In genomic region chr12:4906951-4907906, GRCm38 (mm10) we compare ENCODE assay signal across 8 mouse cellular contexts. TPM values are rescaled to one million over a fixed set of nuclear protein-coding genes. Genes with fewer than 3 reads are reported as not detected.
A peak's percentile ranks its signal among the peaks of the same experiment; 100 is the strongest.
DNase-seq lines count a peak whose midpoint lies in the region; ATAC-seq and TF ChIP-seq lines count a peak whose summit lies in the region.

Gene Ubxn2a, minus strand, starts transcription at chr12:4907705.

- H3K4me2 ChIP-seq in heart, embryonic 14.5 days (ENCODE audit: low read length) = peak within 1 kb of the TSS; percentile 90
- H3K4me2 ChIP-seq in liver, embryonic 13.5 days = peak within 1 kb of the TSS; percentile 82
- peak within 1 kb of the TSS; percentile 81 for H3K4me2 ChIP-seq in neural tube, embryonic 11.5 days (ENCODE audit: low read depth)
- peak within 1 kb of the TSS; percentile 91 for H3K4me2 ChIP-seq in stomach, postnatal 0 days (replicated peaks; ENCODE audit: low read depth)

- under 1% methylated on average over 121 of the region's 125 CpGs for WGBS in heart, embryonic 14.5 days
- under 1% methylated on average over 121 of the region's 125 CpGs for WGBS in liver, embryonic 13.5 days (ENCODE audit: insufficient replicate concordance)
- WGBS in neural tube, embryonic 11.5 days = under 1% methylated on average over 87 of the region's 125 CpGs
- 1% methylated on average over 110 of the region's 125 CpGs for WGBS in stomach, postnatal 0 days

- peak within 1 kb of the TSS; percentile 89 for H3K9ac ChIP-seq in heart, embryonic 14.5 days (ENCODE audit: low read length)
- H3K9ac ChIP-seq in liver, embryonic 13.5 days = peak within 1 kb of the TSS; percentile 97
- H3K9ac ChIP-seq in neural tube, embryonic 11.5 days (ENCODE audit: low read length) = peak within 1 kb of the TSS; percentile 81
- H3K9ac ChIP-seq in stomach, postnatal 0 days (ENCODE audit: low read length) = peak within 1 kb of the TSS; percentile 89

- no peaks in the 10 kb centered on the region for H3K9me3 ChIP-seq in heart, embryonic 14.5 days (ENCODE audit: control insufficient read depth, low read length)
- no peaks in the 10 kb centered on the region for H3K9me3 ChIP-seq in liver, embryonic 13.5 days (replicated peaks)
- H3K9me3 ChIP-seq in neural tube, embryonic 11.5 days (ENCODE audit: control insufficient read depth, low read length) = no peaks in the 10 kb centered on the region
- no peaks in the 10 kb centered on the region for H3K9me3 ChIP-seq in stomach, postnatal 0 days (ENCODE audit: control insufficient read depth, low read length)

- H3K27ac ChIP-seq in heart, embryonic 14.5 days (replicated peaks in 1 of 2; ENCODE audit: control insufficient read depth in 1 of 2, insufficient read depth in 1 of 2, low read depth in 2 of 2, low read length in 2 of 2) = peak within 1 kb of the TSS; percentile 85 to 86
- H3K27ac ChIP-seq in liver, embryonic 13.5 days = peak within 1 kb of the TSS; percentile 97
- peak within 1 kb of the TSS; percentile 62 for H3K27ac ChIP-seq in neural tube, embryonic 11.5 days (ENCODE audit: low read depth, low read length)
- peak within 1 kb of the TSS; percentile 94 for H3K27ac ChIP-seq in stomach, postnatal 0 days (replicated peaks)

- DNase-seq in c-Kit-negative CD71-positive TER-119-positive erythroid progenitor cells, embryonic 14.5 days (ENCODE audit: low read depth, low spot score) = peak; percentile 91
- DNase-seq in fibroblast of lung, adult 2 months (ENCODE audit: low read depth) = peak; percentile 73
- DNase-seq in kidney, postnatal 14 days = peak; percentile 98
- peak; percentile 91 for DNase-seq in liver, embryonic 13.5 days
- DNase-seq in neural tube, embryonic 11.5 days (ENCODE audit: low spot score) = peak; percentile 94
- DNase-seq in stomach, postnatal 0 days (ENCODE audit: low spot score) = peak; percentile 97

- ATAC-seq in CD4-positive, CD25-positive, alpha-beta regulatory T cell, adult 4 months = peak; percentile 90
- peak; percentile 94 for ATAC-seq in heart, embryonic 14.5 days (ENCODE audit: insufficient number of reproducible peaks, insufficient read depth, low FRiP score, low read depth)
- ATAC-seq in liver, embryonic 13.5 days (ENCODE audit: low read depth) = peak; percentile 93
- peak; percentile 91 for ATAC-seq in neural tube, embryonic 11.5 days (ENCODE audit: insufficient read depth, low FRiP score, low TSS enrichment)
- peak; percentile 94 for ATAC-seq in stomach, postnatal 0 days (ENCODE audit: low FRiP score, low TSS enrichment)

- H3K4me3 ChIP-seq in heart, embryonic 14.5 days (ENCODE audit: control insufficient read depth in 1 of 2, insufficient read depth in 1 of 2, low read depth in 1 of 2, low read length in 2 of 2) = peak within 1 kb of the TSS; percentile 75 to 86
- peak within 1 kb of the TSS; percentile 89 for H3K4me3 ChIP-seq in liver, embryonic 13.5 days (replicated peaks)
- H3K4me3 ChIP-seq in neural tube, embryonic 11.5 days (ENCODE audit: low read depth, low read length) = peak within 1 kb of the TSS; percentile 67
- H3K4me3 ChIP-seq in stomach, postnatal 0 days (ENCODE audit: low read depth, low read length) = peak within 1 kb of the TSS; percentile 76

- no peaks in the 10 kb centered on the region for H3K4me1 ChIP-seq in heart, embryonic 14.5 days (ENCODE audit: control insufficient read depth in 2 of 2, insufficient read depth in 2 of 2, low read length in 2 of 2)
- peaks cover 33% of the 10 kb centered on the region for H3K4me1 ChIP-seq in liver, embryonic 13.5 days (replicated peaks)
- H3K4me1 ChIP-seq in neural tube, embryonic 11.5 days (ENCODE audit: control insufficient read depth, insufficient read depth, low read length) = no peaks in the 10 kb centered on the region
- H3K4me1 ChIP-seq in stomach, postnatal 0 days (replicated peaks; ENCODE audit: control insufficient read depth, insufficient read depth) = no peaks in the 10 kb centered on the region

- no peak for TF ChIP-seq EP300 in stomach, postnatal 0 days (optimal IDR thresholded peaks at IDR 0.05)

- TF ChIP-seq CTCF in stomach, postnatal 0 days (IDR thresholded peaks at IDR 0.05; ENCODE audit: low read depth) = peak; percentile 49; the same call in 1 of the 2 replicates

- no peaks in the 10 kb centered on the region for H3K27me3 ChIP-seq in heart, embryonic 14.5 days (ENCODE audit: control insufficient read depth, insufficient read depth, low read length)
- H3K27me3 ChIP-seq in liver, embryonic 13.5 days = no peaks in the 10 kb centered on the region
- no peaks in the 10 kb centered on the region for H3K27me3 ChIP-seq in neural tube, embryonic 11.5 days (ENCODE audit: control insufficient read depth, insufficient read depth, low read length)
- no peaks in the 10 kb centered on the region for H3K27me3 ChIP-seq in stomach, postnatal 0 days (ENCODE audit: control insufficient read depth, insufficient read depth, low read length)

- H3K36me3 ChIP-seq in heart, embryonic 14.5 days (ENCODE audit: control insufficient read depth, insufficient read depth, low read length) = no peaks in the 10 kb centered on the region
- H3K36me3 ChIP-seq in liver, embryonic 13.5 days = peaks cover 17% of the 10 kb centered on the region
- H3K36me3 ChIP-seq in neural tube, embryonic 11.5 days (ENCODE audit: control insufficient read depth, insufficient read depth, low read length) = no peaks in the 10 kb centered on the region
- no peaks in the 10 kb centered on the region for H3K36me3 ChIP-seq in stomach, postnatal 0 days (ENCODE audit: control insufficient read depth, insufficient read depth, low read length)

RNA-seq across cellular contexts. Expression of gene Ubxn2a, which starts in this region (rescaled TPM):
- polyA plus RNA-seq in CD4-positive, CD25-positive, alpha-beta regulatory T cell, adult 4 months (2017; shearing (Covaris generic)) = 10 to 100 TPM in 1 of 2 experiments, 1 to 10 TPM in 1; 8.5 to 12.3 TPM
- polyA plus RNA-seq in heart, embryonic 14.5 days (2014; fragmentation: Nextera tagmentation; extraction: Ambion mirVana) = 31.1 and 34.2 TPM in 2 replicates
- 35.8 and 45.1 TPM in 2 replicates for polyA plus RNA-seq in liver, embryonic 13.5 days (2015; fragmentation: Nextera tagmentation; extraction: Ambion mirVana)
- polyA plus RNA-seq in neural tube, embryonic 11.5 days (2014; fragmentation: Nextera tagmentation; extraction: Ambion mirVana) = 26.5 and 26.7 TPM in 2 replicates
- polyA plus RNA-seq in stomach, postnatal 0 days (2015; fragmentation: Nextera tagmentation; extraction: Ambion mirVana) = 35.2 and 37.6 TPM in 2 replicates

Comparison
In these comparisons a context has a peak if more than half of its experiments do, and no peak if none do; other contexts are left out.
1. Peak in every context shown above with its lines: DNase-seq, ATAC-seq, H3K4me3 ChIP-seq and H3K27ac ChIP-seq.